Mouse (Mus musculus) lung, adult 2 months (tissue): ENCODE results near the gene Zbtb8b. TPM values are rescaled to one million over a fixed set of nuclear protein-coding genes. Genes with fewer than 3 reads are reported as not detected.
"Not testable (repeated sequence)": the region's sequence is repeated elsewhere in the genome, so short reads cannot be mapped to it uniquely, and the experiment has no call there.

Experiments used
- DNase-seq: peaks from one replicate; pipeline ENCODE4 v3.0.0; 2022
- H3K4me1 ChIP-seq: fragments of 200-500 bp; 2 replicates; pipeline ENCODE4 v1.6.1; 2011; ENCODE audit warnings: low read length; ENCODE audit not compliant: control insufficient read depth, insufficient read depth
- H3K4me3 ChIP-seq: fragments of 200-500 bp; replicated peaks from 2 replicates; pipeline ENCODE3; 2011; ENCODE audit warnings: low read depth, mild to moderate bottlenecking, control low read depth, low read length; ENCODE audit errors: extremely low read depth
- CTCF ChIP-seq: fragments of 200-500 bp; IDR thresholded peaks from 2 replicates; pipeline ENCODE4 v1.5.1; 2011; ENCODE audit warnings: mild to moderate bottlenecking, low read length, control low read depth; ENCODE audit not compliant: insufficient read depth
- POLR2A ChIP-seq: fragments of 200-500 bp; IDR thresholded peaks from 2 replicates; pipeline ENCODE4 v1.6.1; 2011; ENCODE audit warnings: low read depth, mild to moderate bottlenecking, control low read depth, low read length, borderline replicate concordance; ENCODE audit errors: extremely low read depth
- WGBS: fragments of 180-500 bp; shearing (Covaris S2); methylation state at CpG from one replicate; pipeline ENCODE4 v1.1.7; 2018; 5-methylcytosine and 5-hydroxymethylcytosine counted together
- polyA plus RNA-seq: library from polyadenylated mRNA; depleted of rRNA; stranded (reverse); fragments of >200 nt; gene quantifications from 2 replicates; pipeline ENCODE4 v1.2.3, GENCODE M21; 2012

The Zbtb8b gene
- polyA plus RNA-seq, 1 experiment, result 0.14 TPM

DNA sequence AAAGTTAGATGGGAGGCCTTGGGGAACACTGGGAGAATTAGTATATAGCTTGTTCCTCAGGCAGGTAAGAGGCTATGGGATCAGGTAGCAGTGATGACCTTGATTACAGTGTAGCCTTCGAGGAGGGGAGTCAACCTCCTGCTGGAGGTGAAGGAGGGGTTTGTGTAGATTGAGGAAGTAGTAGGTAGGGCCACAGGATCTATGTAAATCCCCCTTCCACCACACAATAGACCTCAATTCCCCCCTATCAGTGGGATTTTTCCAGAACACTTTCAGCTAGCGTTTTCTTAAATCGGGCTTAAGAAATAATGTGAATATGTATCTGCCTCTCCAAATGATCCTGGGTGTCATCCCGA, 20.2 kb upstream of the Zbtb8b start:
- TF ChIP-seq POLR2A, result no peak
- WGBS, result under 1% methylated on average over 4 of the region's 4 CpGs
- peak overlapping the region; percentile 36 for H3K4me3 ChIP-seq
- H3K4me1 ChIP-seq, result peaks cover 9% of the 10 kb centered on the region
- no peak for DNase-seq

DNA sequence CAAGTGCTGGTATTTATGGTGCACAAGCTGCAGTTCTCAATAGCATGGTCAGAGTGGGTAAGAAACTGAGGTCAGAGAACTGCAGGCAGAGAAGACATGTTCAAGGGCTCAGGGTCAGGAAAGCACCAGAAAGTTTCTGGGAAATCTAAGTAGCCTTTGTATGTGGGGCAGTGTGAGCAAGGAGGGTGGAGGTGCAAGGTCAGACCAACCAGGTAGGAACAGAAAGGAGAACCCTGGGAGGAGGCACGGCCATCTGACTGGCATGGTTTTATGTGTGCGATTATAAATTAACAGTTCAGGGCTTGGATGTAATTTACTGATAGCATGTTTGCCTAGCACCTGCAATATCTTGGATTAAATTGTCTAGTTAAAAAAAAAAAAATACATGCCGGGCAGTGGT, 19.1 kb upstream of the Zbtb8b start:
- 79% methylated on average over 3 of the region's 3 CpGs for WGBS
- H3K4me1 ChIP-seq, result peaks cover 9% of the 10 kb centered on the region
- H3K4me3 ChIP-seq, result no peak overlapping the region
- DNase-seq, result no peak
- no peak for TF ChIP-seq POLR2A

DNA sequence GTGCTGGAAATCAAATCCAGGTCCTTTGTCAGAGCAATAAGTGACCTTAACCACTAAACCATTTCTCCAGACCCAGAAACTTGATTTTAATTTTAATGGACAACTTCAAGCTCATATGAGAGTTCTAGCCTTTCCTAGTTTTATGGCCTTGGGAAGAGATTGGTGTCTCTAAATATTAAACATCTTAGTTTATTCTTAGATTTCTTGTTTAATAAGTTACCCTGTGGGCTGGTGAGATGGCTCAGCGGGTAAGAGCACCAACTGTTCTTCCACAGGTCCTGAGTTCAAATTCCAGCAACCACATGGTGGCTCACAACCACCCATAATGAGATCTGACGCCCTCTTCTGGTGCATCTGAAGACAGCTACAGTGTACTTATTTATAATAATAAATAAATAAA, 16.7 kb upstream of the Zbtb8b start:
- H3K4me3 ChIP-seq, H3K4me1 ChIP-seq, DNase-seq: not testable (repeated sequence)
- 80% methylated on average over 2 of the region's 2 CpGs for WGBS

DNA sequence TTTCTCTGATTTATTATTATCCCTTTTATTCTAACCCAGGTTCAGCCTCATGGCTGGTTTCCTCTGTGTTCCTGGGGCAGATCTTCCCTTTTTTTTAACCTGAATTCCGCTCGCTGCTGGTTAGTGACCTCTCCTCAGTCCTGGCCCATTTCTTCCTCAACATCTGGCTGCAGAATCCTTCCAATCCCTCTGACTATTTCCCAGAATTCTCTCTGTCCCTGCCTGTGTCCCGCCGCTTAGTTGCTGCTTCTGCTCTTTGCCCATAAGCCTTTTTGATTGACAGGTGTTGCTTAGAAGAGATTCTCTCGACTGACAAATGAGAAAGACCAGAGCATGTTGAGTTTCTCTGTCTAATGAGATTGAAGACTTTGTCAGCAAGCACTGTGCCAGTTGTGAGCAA, 15.5 kb upstream of the Zbtb8b start:
- Histone ChIP-seq H3K4me3 (no peak overlapping the region), H3K4me1 (peaks cover 2% of the 10 kb centered on the region; the same call in 1 of the 2 replicates)
- TF ChIP-seq POLR2A (no peak), CTCF (no peak)
- 59% methylated on average over 5 of the region's 5 CpGs for WGBS
- no peak for DNase-seq

DNA sequence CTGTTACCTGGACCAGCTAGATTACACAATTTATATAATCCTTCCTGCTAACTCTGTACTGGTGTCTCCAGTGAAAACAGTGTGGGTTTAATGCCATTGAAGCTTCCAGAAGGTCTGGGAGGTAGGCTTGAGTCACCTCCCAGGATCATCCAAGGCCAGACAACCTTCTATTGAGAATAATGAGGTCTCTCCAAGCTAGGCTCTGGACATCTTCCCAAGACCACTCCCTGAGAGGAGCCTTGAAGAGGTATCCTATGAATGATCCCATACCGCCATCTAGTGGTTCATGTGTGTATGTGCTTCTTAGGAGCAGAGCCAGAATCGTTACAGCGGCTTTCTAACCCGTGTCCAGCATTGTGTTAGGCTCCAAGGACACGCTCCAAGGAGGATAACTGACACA, 14.6 kb upstream of the Zbtb8b start:
- Histone ChIP-seq H3K4me3 (no peak overlapping the region), H3K4me1 (no peaks in the 10 kb centered on the region; the same call in 1 of the 2 replicates)
- peak; percentile 41; the same call in 1 of the 2 replicates for TF ChIP-seq CTCF
- TF ChIP-seq POLR2A, result no peak
- peak; percentile 54 for DNase-seq
- 3% methylated on average over 5 of the region's 5 CpGs for WGBS

DNA sequence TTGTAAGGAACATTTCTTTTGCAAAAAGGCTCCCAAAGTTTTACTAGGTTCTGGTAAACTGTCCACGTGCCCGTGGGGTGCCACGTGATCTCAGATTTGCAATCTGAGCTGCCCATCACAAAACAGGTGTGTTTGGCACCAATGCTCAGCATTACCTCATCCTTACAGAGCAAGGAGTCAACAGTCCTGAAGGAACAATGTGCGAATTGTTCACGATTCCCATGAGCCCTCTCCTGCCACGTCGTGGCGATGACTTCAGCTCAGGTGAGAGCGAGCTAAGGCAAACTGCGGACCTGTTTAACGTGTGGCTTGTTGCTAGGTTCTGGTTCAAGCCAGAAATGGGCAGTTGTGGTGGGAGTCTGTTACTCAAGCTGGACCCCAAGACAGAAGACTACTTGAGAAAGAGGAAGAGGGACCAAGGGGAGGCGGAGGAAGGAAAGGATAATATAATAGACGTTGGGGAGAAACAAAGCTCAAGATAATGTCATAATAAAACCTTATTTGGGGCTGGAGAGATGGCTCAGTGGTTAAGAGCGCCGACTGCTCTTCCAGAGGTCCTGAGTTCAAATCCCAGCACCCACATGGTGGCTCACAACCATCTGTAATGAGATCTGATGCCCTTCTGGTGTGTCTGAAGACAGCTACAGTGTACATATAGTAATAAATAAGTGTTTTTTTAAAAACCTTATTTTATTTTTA, 11.0 kb upstream of the Zbtb8b start:
- 66% methylated on average over 15 of the region's 15 CpGs for WGBS
- no peak for DNase-seq
- H3K4me1 ChIP-seq, result no peaks in the 10 kb centered on the region; the same call in 1 of the 2 replicates
- no peak overlapping the region for H3K4me3 ChIP-seq
- TF ChIP-seq CTCF (no peak), POLR2A (no peak)

DNA sequence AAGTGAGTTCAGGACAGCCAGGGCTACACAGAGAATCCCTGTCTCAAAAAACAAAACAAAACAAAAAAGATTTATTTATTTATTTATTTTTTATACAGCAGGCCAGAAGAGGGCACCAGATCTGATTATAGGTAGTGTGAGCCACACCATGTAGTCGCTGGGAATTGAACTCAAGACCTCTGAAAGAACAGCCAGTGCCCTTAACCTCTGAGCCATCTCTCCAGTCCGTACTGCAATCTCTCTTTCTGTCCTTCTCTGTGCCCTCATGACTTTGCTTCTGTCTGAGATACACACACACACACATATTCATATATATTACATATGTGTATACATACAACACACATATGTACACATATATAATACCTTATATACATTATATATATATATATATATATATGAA, 10.2 kb upstream of the Zbtb8b start:
- WGBS, result 83% methylated on average over 2 of the region's 2 CpGs
- TF ChIP-seq POLR2A, result no peak
- TF ChIP-seq CTCF, result no peak
- no peaks in the 10 kb centered on the region; the same call in 1 of the 2 replicates for H3K4me1 ChIP-seq

DNA sequence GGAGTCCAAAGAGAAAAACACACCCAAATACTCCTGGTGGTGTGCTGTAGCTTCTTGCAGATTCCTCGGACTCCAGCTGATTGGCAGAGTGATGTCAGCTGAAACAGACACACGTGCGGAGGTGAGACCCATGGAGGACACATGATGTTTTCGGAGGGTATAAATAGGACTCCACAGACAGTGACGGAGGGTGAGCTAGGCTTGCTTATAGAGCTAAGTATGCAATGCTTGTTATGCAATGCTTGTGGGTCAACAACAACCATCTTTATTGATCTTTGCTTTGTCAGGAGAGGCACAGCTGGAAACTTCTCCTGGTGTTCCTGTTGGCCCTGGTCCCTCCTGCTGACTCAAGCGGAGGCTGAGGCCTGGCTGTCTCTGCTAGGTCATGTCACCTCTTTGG, 8.1 kb upstream of the Zbtb8b start:
- DNase-seq, result no peak
- Histone ChIP-seq H3K4me1 (no peaks in the 10 kb centered on the region), H3K4me3 (no peak overlapping the region)
- WGBS, result 76% methylated on average over 6 of the region's 6 CpGs
- TF ChIP-seq POLR2A (no peak), CTCF (no peak)

More for the DNA sequence above, 10.2 kb upstream of the Zbtb8b start:
- DNase-seq, result no peak
- no peak overlapping the region for H3K4me3 ChIP-seq

DNA sequence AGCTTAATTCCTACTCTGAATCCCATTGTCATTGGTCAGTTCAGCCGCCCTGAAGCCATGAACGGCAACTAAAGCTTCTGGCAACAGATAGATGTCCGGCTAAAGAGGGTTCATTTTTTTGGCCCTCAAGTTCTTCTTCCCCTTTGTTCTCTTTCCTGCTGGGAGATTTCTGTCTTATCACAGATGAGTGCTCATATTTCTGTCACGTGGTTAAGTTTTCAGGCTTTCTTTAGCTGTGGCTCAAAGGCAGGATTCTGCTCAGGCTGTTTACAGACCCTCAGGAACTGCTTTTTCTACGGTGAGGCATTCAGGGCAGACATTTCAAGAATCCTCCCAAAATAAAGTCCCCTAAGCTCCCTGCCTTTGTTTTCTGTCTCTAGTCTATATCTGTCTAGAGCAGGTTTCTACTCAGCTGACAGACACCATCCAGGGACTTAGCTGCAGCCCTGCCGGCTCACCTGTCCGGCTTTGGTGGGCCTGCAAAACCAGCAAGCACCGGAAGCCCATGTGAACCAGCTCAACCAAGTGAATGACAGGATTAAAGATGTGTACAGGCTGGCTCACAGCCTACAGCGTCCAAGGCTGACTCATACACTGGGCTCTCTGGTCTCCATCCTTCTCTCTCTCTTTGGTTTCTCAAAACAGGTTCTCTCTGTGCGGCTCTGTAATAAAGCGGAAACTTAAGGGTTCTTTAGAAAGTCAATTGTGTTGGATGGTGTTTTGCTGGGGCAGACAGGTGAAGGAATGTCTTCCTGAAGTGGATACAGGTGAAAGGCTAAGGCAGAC, 7.3 kb upstream of the Zbtb8b start:
- DNase-seq, result no peak
- Histone ChIP-seq H3K4me3 (no peak overlapping the region), H3K4me1 (no peaks in the 10 kb centered on the region)
- no peak for TF ChIP-seq CTCF
- TF ChIP-seq POLR2A, result no peak
- 64% methylated on average over 11 of the region's 11 CpGs for WGBS

DNA sequence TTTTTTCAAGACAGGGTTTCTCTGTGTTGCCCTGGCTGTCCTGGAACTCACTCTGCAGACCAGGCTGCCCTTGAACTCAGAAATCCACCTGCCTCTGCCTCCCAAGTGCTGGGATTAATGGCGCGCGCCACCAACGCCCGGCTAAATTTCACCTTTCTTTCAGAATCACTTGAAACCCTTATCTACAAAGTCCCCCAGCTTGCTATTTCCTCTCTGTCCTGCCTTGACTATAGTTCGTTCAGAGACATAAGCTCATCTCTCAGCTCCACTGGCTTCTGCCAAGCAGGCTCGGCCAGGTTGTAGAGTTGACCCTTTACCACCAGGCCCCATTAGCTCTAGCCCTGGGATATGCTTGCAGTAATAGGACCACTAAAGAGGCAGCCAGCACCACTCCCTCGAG, 6.7 kb upstream of the Zbtb8b start:
- TF ChIP-seq POLR2A (no peak), CTCF (no peak)
- DNase-seq, result no peak
- 67% methylated on average over 8 of the region's 8 CpGs for WGBS

More for the DNA sequence above, 6.7 kb upstream of the Zbtb8b start:
- Histone ChIP-seq H3K4me3 (no peak overlapping the region), H3K4me1 (no peaks in the 10 kb centered on the region)
